Mouse (Mus musculus): ENCODE data around the gene Abhd10. TPM values are rescaled to one million over a fixed set of nuclear protein-coding genes. Genes with fewer than 3 reads are reported as not detected.
A peak's percentile ranks its signal among the peaks of the same experiment; 100 is the strongest.

Gene Abhd10
- polyA plus RNA-seq, 1 experiment from 2014 or later: 44.5 TPM

DNA sequence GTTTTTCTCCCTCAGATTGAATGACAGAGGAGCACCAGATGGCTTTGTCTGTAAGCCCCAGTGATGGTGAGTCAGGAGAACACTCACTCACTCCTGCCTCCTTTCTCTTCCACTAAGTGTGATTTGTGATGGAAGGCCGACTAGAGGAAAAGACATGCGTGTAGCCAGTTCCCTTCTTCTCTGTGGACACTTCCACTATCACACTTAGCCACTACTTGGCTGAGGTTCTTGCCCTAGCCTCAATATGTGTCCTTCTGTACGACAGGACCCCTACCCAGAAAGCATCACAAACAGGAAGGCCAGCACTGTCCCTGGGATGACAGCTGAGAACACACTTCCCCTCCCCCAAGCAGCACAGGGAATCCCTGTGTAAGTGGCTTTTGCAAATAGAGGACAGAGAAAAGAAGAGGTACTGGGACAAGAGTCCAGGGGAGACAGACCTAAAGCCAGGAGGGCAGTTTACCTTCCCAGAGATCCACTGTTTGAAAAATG, 20.2 kb downstream of the Abhd10 start:
- Histone ChIP-seq H3K36me3 (ENCODE audit: control insufficient read depth, insufficient read depth, low read length) (peaks cover 8% of the 10 kb centered on the region), H3K4me2 (replicated peaks; ENCODE audit: low read depth, low read length) (peak overlapping the region; percentile 66), H3K9ac (ENCODE audit: low read depth, low read length) (peak overlapping the region; percentile 72), H3K4me1 (replicated peaks; ENCODE audit: control insufficient read depth, insufficient read depth, low read length) (peaks cover 2% of the 10 kb centered on the region; the same call in 1 of the 2 replicates), H3K27ac (ENCODE audit: low read depth, low read length) (peak overlapping the region; percentile 91), H3K9me3 (ENCODE audit: control insufficient read depth, low read length) (no peaks in the 10 kb centered on the region), H3K4me3 (ENCODE audit: low read depth, low read length) (peak overlapping the region; percentile 50), H3K27me3 (ENCODE audit: control insufficient read depth, insufficient read depth, low read length) (no peaks in the 10 kb centered on the region)
- ATAC-seq (ENCODE audit: low FRiP score) (0 out of 2 replicates have a peak, but pooled peaks have one; percentile 8), DNase-seq (ENCODE audit: low spot score) (peak; percentile 38)
- WGBS: 58% methylated on average over 3 of the region's 3 CpGs

GRCm38 (mm10) chr16:45720022-45720630, 22.6 kb downstream of the Abhd10 start:
- WGBS: 91% methylated on average over 10 of the region's 10 CpGs
- Histone ChIP-seq H3K27me3 (ENCODE audit: control insufficient read depth, insufficient read depth, low read length) (no peaks in the 10 kb centered on the region), H3K9me3 (ENCODE audit: control insufficient read depth, low read length) (no peaks in the 10 kb centered on the region), H3K4me1 (replicated peaks; ENCODE audit: control insufficient read depth, insufficient read depth, low read length) (peaks cover 2% of the 10 kb centered on the region; the same call in 1 of the 2 replicates), H3K27ac (ENCODE audit: low read depth, low read length) (no peak overlapping the region), H3K4me2 (replicated peaks; ENCODE audit: low read depth, low read length) (no peak overlapping the region), H3K9ac (ENCODE audit: low read depth, low read length) (no peak overlapping the region), H3K36me3 (ENCODE audit: control insufficient read depth, insufficient read depth, low read length) (peaks cover 11% of the 10 kb centered on the region), H3K4me3 (ENCODE audit: low read depth, low read length) (no peak overlapping the region)
- ATAC-seq (ENCODE audit: low FRiP score) (no peak), DNase-seq (ENCODE audit: low spot score) (no peak)

- no peak for DNase-seq (ENCODE audit: low spot score)
Measured at GRCm38 (mm10) chr16:45718296-45718695, 24.5 kb downstream of the Abhd10 start.

GRCm38 (mm10) chr16:45714489-45715150, 28.1 kb downstream of the Abhd10 start:
- DNase-seq (ENCODE audit: low spot score) (no peak), ATAC-seq (ENCODE audit: low FRiP score) (no peak)
- 88% methylated on average over 5 of the region's 5 CpGs for WGBS
- H3K27me3 ChIP-seq (ENCODE audit: control insufficient read depth, insufficient read depth, low read length): no peaks in the 10 kb centered on the region
- H3K9me3 ChIP-seq (ENCODE audit: control insufficient read depth, low read length): no peaks in the 10 kb centered on the region
- no peak overlapping the region for H3K9ac ChIP-seq (ENCODE audit: low read depth, low read length)
- H3K4me3 ChIP-seq (ENCODE audit: low read depth, low read length): no peak overlapping the region
- peaks cover 20% of the 10 kb centered on the region for H3K36me3 ChIP-seq (ENCODE audit: control insufficient read depth, insufficient read depth, low read length)
- H3K27ac ChIP-seq (ENCODE audit: low read depth, low read length): no peak overlapping the region
- no peak overlapping the region for H3K4me2 ChIP-seq (replicated peaks; ENCODE audit: low read depth, low read length)
- H3K4me1 ChIP-seq (replicated peaks; ENCODE audit: control insufficient read depth, insufficient read depth, low read length): no peaks in the 10 kb centered on the region; the same call in 1 of the 2 replicates

More at GRCm38 (mm10) chr16:45718296-45718695, 24.5 kb downstream of the Abhd10 start:
- ATAC-seq (ENCODE audit: low FRiP score): no peak
- H3K9ac ChIP-seq (ENCODE audit: low read depth, low read length): no peak overlapping the region
- 94% methylated on average over 4 of the region's 4 CpGs for WGBS
- H3K27ac ChIP-seq (ENCODE audit: low read depth, low read length): no peak overlapping the region
- H3K4me1 ChIP-seq (replicated peaks; ENCODE audit: control insufficient read depth, insufficient read depth, low read length): peaks cover 2% of the 10 kb centered on the region; the same call in 1 of the 2 replicates
- H3K27me3 ChIP-seq (ENCODE audit: control insufficient read depth, insufficient read depth, low read length): no peaks in the 10 kb centered on the region
- H3K4me3 ChIP-seq (ENCODE audit: low read depth, low read length): no peak overlapping the region
- no peaks in the 10 kb centered on the region for H3K9me3 ChIP-seq (ENCODE audit: control insufficient read depth, low read length)
- H3K4me2 ChIP-seq (replicated peaks; ENCODE audit: low read depth, low read length): no peak overlapping the region
- H3K36me3 ChIP-seq (ENCODE audit: control insufficient read depth, insufficient read depth, low read length): peaks cover 16% of the 10 kb centered on the region

DNA sequence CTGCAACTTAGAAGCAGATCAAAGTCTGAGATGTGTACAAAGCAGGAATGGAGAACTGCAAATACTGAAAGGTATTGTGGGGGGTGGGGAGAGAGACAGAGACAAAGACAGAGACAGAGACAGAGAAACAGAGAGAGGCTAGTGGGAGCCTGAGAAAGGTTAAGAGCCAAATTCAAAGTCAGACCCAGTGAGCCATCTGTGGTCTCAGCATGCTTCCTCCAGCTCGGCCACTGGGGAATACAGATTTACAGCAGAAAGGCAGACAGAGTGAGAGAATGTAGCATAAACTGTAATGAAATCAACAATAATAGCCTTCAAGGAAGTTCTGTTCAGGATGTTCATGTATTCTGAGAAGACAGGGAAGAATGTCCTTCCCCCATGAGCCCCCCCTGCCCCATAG, 28.9 kb downstream of the Abhd10 start:
- Histone ChIP-seq H3K4me2 (replicated peaks; ENCODE audit: low read depth, low read length) (no peak overlapping the region), H3K27me3 (ENCODE audit: control insufficient read depth, insufficient read depth, low read length) (no peaks in the 10 kb centered on the region), H3K4me1 (replicated peaks; ENCODE audit: control insufficient read depth, insufficient read depth, low read length) (no peaks in the 10 kb centered on the region; the same call in 1 of the 2 replicates), H3K9ac (ENCODE audit: low read depth, low read length) (no peak overlapping the region), H3K9me3 (ENCODE audit: control insufficient read depth, low read length) (no peaks in the 10 kb centered on the region), H3K27ac (ENCODE audit: low read depth, low read length) (no peak overlapping the region), H3K36me3 (ENCODE audit: control insufficient read depth, insufficient read depth, low read length) (peaks cover 17% of the 10 kb centered on the region), H3K4me3 (ENCODE audit: low read depth, low read length) (no peak overlapping the region)
- ATAC-seq (ENCODE audit: low FRiP score) (no peak), DNase-seq (ENCODE audit: low spot score) (no peak)
- 89% methylated on average over 1 of the region's 1 CpGs for WGBS

- ATAC-seq (ENCODE audit: low FRiP score) (peak; percentile 36; the same call in 1 of the 2 replicates), DNase-seq (ENCODE audit: low spot score) (no peak)
- 78% methylated on average over 5 of the region's 5 CpGs for WGBS
- H3K4me3 ChIP-seq (ENCODE audit: low read depth, low read length): no peak overlapping the region
- H3K27ac ChIP-seq (ENCODE audit: low read depth, low read length): no peak overlapping the region
- H3K4me1 ChIP-seq (replicated peaks; ENCODE audit: control insufficient read depth, insufficient read depth, low read length): no peaks in the 10 kb centered on the region; the same call in 1 of the 2 replicates
- no peak overlapping the region for H3K4me2 ChIP-seq (replicated peaks; ENCODE audit: low read depth, low read length)
- H3K9ac ChIP-seq (ENCODE audit: low read depth, low read length): no peak overlapping the region
- no peaks in the 10 kb centered on the region for H3K9me3 ChIP-seq (ENCODE audit: control insufficient read depth, low read length)
- peaks cover 13% of the 10 kb centered on the region for H3K36me3 ChIP-seq (ENCODE audit: control insufficient read depth, insufficient read depth, low read length)
- no peaks in the 10 kb centered on the region for H3K27me3 ChIP-seq (ENCODE audit: control insufficient read depth, insufficient read depth, low read length)
Measured at GRCm38 (mm10) chr16:45713261-45713660, 29.5 kb downstream of the Abhd10 start.

GRCm38 (mm10) chr16:45711263-45711662, 31.5 kb downstream of the Abhd10 start:
- H3K9me3 ChIP-seq (ENCODE audit: control insufficient read depth, low read length): no peaks in the 10 kb centered on the region
- H3K4me3 ChIP-seq (ENCODE audit: low read depth, low read length): no peak overlapping the region
- no peak overlapping the region for H3K27ac ChIP-seq (ENCODE audit: low read depth, low read length)
- WGBS: 80% methylated on average over 7 of the region's 7 CpGs
- peaks cover 8% of the 10 kb centered on the region; the same call in 1 of the 2 replicates for H3K36me3 ChIP-seq (ENCODE audit: control insufficient read depth, insufficient read depth, low read length)
- no peak for DNase-seq (ENCODE audit: low spot score)
- H3K9ac ChIP-seq (ENCODE audit: low read depth, low read length): no peak overlapping the region
- H3K4me1 ChIP-seq (replicated peaks; ENCODE audit: control insufficient read depth, insufficient read depth, low read length): no peaks in the 10 kb centered on the region; the same call in 1 of the 2 replicates
- peak; percentile 13; the same call in 1 of the 2 replicates for ATAC-seq (ENCODE audit: low FRiP score)
- no peaks in the 10 kb centered on the region for H3K27me3 ChIP-seq (ENCODE audit: control insufficient read depth, insufficient read depth, low read length)
- no peak overlapping the region for H3K4me2 ChIP-seq (replicated peaks; ENCODE audit: low read depth, low read length)

- ATAC-seq (ENCODE audit: low FRiP score) (no peak), DNase-seq (ENCODE audit: low spot score) (no peak)
- Histone ChIP-seq H3K9ac (ENCODE audit: low read depth, low read length) (no peak overlapping the region), H3K36me3 (ENCODE audit: control insufficient read depth, insufficient read depth, low read length) (no peaks in the 10 kb centered on the region), H3K4me1 (replicated peaks; ENCODE audit: control insufficient read depth, insufficient read depth, low read length) (no peaks in the 10 kb centered on the region), H3K4me3 (ENCODE audit: low read depth, low read length) (no peak overlapping the region), H3K9me3 (ENCODE audit: control insufficient read depth, low read length) (no peaks in the 10 kb centered on the region), H3K4me2 (replicated peaks; ENCODE audit: low read depth, low read length) (no peak overlapping the region), H3K27ac (ENCODE audit: low read depth, low read length) (no peak overlapping the region), H3K27me3 (ENCODE audit: control insufficient read depth, insufficient read depth, low read length) (no peaks in the 10 kb centered on the region)
- 78% methylated on average over 5 of the region's 5 CpGs for WGBS
Measured at GRCm38 (mm10) chr16:45699301-45699700, 43.5 kb downstream of the Abhd10 start.
